ENCODE assay signal across 8 mouse cellular contexts in the genomic region with DNA sequence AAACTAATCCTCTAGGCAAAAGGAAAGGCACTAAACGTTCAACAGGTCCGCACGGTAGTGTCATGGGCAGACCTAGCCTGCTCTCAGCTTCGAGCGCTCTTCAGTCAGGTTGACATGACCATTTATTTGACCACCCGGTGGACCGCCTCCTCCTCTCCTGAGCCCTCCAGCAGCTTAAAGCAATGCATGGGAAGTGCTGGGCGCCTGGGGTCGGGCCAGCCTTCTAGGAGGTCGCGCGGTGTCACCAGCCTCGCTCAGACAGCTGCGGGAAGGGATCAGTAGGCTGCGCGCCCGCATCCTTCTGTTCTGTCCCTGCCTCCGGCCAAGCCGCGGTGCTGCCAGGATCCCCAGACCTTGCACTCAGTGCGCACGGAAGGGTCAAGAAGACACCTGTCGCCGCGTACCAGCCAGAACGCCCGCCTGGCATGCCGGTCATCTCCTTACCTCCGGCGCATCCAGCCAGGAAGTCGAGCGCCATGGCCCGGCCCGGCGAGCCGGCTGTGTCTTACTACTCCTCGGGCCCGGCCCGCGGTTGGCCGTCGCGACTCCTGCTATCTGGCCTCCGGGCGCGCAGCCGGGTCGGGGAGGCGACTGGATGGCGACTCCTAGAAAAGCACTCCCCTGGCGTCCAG. TPM values are rescaled to one million over a fixed set of nuclear protein-coding genes. Genes with fewer than 3 reads are reported as not detected.
DNase-seq lines count a peak whose midpoint lies in the region; ATAC-seq and TF ChIP-seq lines count a peak whose summit lies in the region.

No protein-coding gene starts in this region.

- H3K9me3 ChIP-seq in lung, embryonic 15.5 days: no peaks in the 10 kb centered on the region
- H3K9me3 ChIP-seq in embryonic facial prominence, embryonic 12.5 days: no peaks in the 10 kb centered on the region
- no peaks in the 10 kb centered on the region for H3K9me3 ChIP-seq in hindbrain, postnatal 0 days (ENCODE audit: low read length)
- no peaks in the 10 kb centered on the region for H3K9me3 ChIP-seq in midbrain, postnatal 0 days (ENCODE audit: low read length)

- peak overlapping the region; percentile 62 for H3K9ac ChIP-seq in lung, embryonic 15.5 days
- H3K9ac ChIP-seq in embryonic facial prominence, embryonic 12.5 days: peak overlapping the region; percentile 76
- peak overlapping the region; percentile 73 for H3K9ac ChIP-seq in hindbrain, postnatal 0 days (replicated peaks; ENCODE audit: low read length)
- H3K9ac ChIP-seq in midbrain, postnatal 0 days (replicated peaks; ENCODE audit: low read length, poor library complexity, severe bottlenecking): peak overlapping the region; percentile 72

- no peak for DNase-seq in lung, postnatal 14 days
- peak; percentile 23 for DNase-seq in hindbrain, postnatal 0 days (ENCODE audit: low spot score)
- no peak for DNase-seq in midbrain, postnatal 0 days (ENCODE audit: low spot score)
- DNase-seq in adrenal gland, postnatal 36 days: no peak
- no peak for DNase-seq in layer of hippocampus, adult 9-10 months (ENCODE audit: low spot score)

- peak; percentile 7; the same call in 1 of the 2 replicates for ATAC-seq in lung, embryonic 15.5 days (ENCODE audit: borderline replicate concordance, extremely low read depth, low FRiP score, low TSS enrichment)
- ATAC-seq in embryonic facial prominence, embryonic 12.5 days (ENCODE audit: insufficient number of reproducible peaks, insufficient read depth, low FRiP score, low TSS enrichment): peak; percentile 0; the same call in 1 of the 2 replicates
- peak; percentile 36 for ATAC-seq in hindbrain, postnatal 0 days
- ATAC-seq in midbrain, postnatal 0 days (ENCODE audit: low FRiP score): peak; percentile 25
- no peak for ATAC-seq in megakaryocyte progenitor cell, adult 5-6 weeks (replicated peaks; ENCODE audit: poor library complexity)

- H3K4me3 ChIP-seq in lung, embryonic 15.5 days: peak overlapping the region; percentile 76
- H3K4me3 ChIP-seq in embryonic facial prominence, embryonic 12.5 days: peak overlapping the region; percentile 71
- peak overlapping the region; percentile 60 for H3K4me3 ChIP-seq in hindbrain, postnatal 0 days (ENCODE audit: low read length)
- peak overlapping the region; percentile 69 for H3K4me3 ChIP-seq in midbrain, postnatal 0 days (ENCODE audit: low read depth, low read length)

- no peak for TF ChIP-seq CTCF in hindbrain, postnatal 0 days (IDR thresholded peaks at IDR 0.05; ENCODE audit: low read depth)
- TF ChIP-seq CTCF in midbrain, postnatal 0 days (IDR thresholded peaks at IDR 0.05): no peak

- H3K4me2 ChIP-seq in lung, embryonic 15.5 days: peak overlapping the region; percentile 94
- H3K4me2 ChIP-seq in embryonic facial prominence, embryonic 12.5 days (replicated peaks): peak overlapping the region; percentile 96
- H3K4me2 ChIP-seq in hindbrain, postnatal 0 days (ENCODE audit: low read depth, low read length): peak overlapping the region; percentile 84
- H3K4me2 ChIP-seq in midbrain, postnatal 0 days (ENCODE audit: low read depth, low read length, poor library complexity, severe bottlenecking): peak overlapping the region; percentile 71

- H3K27ac ChIP-seq in lung, embryonic 15.5 days: peak overlapping the region; percentile 40; the same call in 1 of the 2 replicates
- H3K27ac ChIP-seq in embryonic facial prominence, embryonic 12.5 days: no peak overlapping the region
- H3K27ac ChIP-seq in hindbrain, postnatal 0 days: peak overlapping the region; percentile 74; the same call in 1 of the 2 replicates
- H3K27ac ChIP-seq in midbrain, postnatal 0 days (ENCODE audit: low read depth, low read length): peak overlapping the region; percentile 43; the same call in 1 of the 2 replicates

- no peaks in the 10 kb centered on the region for H3K27me3 ChIP-seq in lung, embryonic 15.5 days
- no peaks in the 10 kb centered on the region for H3K27me3 ChIP-seq in embryonic facial prominence, embryonic 12.5 days
- no peaks in the 10 kb centered on the region for H3K27me3 ChIP-seq in hindbrain, postnatal 0 days (ENCODE audit: insufficient read depth, low read length)
- no peaks in the 10 kb centered on the region for H3K27me3 ChIP-seq in midbrain, postnatal 0 days (ENCODE audit: insufficient read depth, low read length)

- WGBS in lung, embryonic 15.5 days: 1% methylated on average over 51 of the region's 51 CpGs
- WGBS in embryonic facial prominence, embryonic 12.5 days: 2% methylated on average over 51 of the region's 51 CpGs
- WGBS in hindbrain, postnatal 0 days: 2% methylated on average over 51 of the region's 51 CpGs
- 3% methylated on average over 51 of the region's 51 CpGs for WGBS in midbrain, postnatal 0 days

- H3K4me1 ChIP-seq in lung, embryonic 15.5 days: peaks cover 52% of the 10 kb centered on the region
- H3K4me1 ChIP-seq in embryonic facial prominence, embryonic 12.5 days: peaks cover 34% of the 10 kb centered on the region
- peaks cover 44% of the 10 kb centered on the region for H3K4me1 ChIP-seq in hindbrain, postnatal 0 days (ENCODE audit: insufficient read depth, low read length)
- H3K4me1 ChIP-seq in midbrain, postnatal 0 days (ENCODE audit: insufficient read depth, low read length): peaks cover 24% of the 10 kb centered on the region

- H3K36me3 ChIP-seq in lung, embryonic 15.5 days: 0 out of 2 replicates have a peak, but pooled peaks cover 3% of the 10 kb centered on the region
- H3K36me3 ChIP-seq in embryonic facial prominence, embryonic 12.5 days: peaks cover 9% of the 10 kb centered on the region; the same call in 1 of the 2 replicates
- no peaks in the 10 kb centered on the region for H3K36me3 ChIP-seq in hindbrain, postnatal 0 days (ENCODE audit: insufficient read depth, low read length)
- H3K36me3 ChIP-seq in midbrain, postnatal 0 days (ENCODE audit: insufficient read depth, low read length): no peaks in the 10 kb centered on the region; the same call in 1 of the 2 replicates

RNA-seq across cellular contexts. Expression of a gene that starts 0.4 kb away (rescaled TPM):
- 8.0 and 8.6 TPM in 2 replicates for polyA plus RNA-seq in lung, embryonic 15.5 days (2015; fragmentation: Nextera tagmentation; extraction: Ambion mirVana)
- polyA plus RNA-seq in embryonic facial prominence, embryonic 12.5 days (2016; fragmentation: Nextera tagmentation; extraction: Ambion mirVana): 16.9 and 19.4 TPM in 2 replicates
- 15.5 and 18.0 TPM in 2 replicates for total RNA-seq in hindbrain, postnatal 0 days (2014; rRNA removed)
- 13.0 and 14.4 TPM in 2 replicates for polyA plus RNA-seq in hindbrain, postnatal 0 days (2015; fragmentation: Nextera tagmentation; extraction: Ambion mirVana)
- 20.1 and 21.8 TPM in 2 replicates for total RNA-seq in midbrain, postnatal 0 days (2014; rRNA removed)
- 14.6 and 15.6 TPM in 2 replicates for polyA plus RNA-seq in midbrain, postnatal 0 days (2015; fragmentation: Nextera tagmentation; extraction: Ambion mirVana)
- total RNA-seq in adrenal gland, postnatal 36 days (2021): 10 to 100 TPM; 13.6 to 19.5 TPM
- 1.3 and 1.8 TPM in 2 replicates for total RNA-seq in megakaryocyte progenitor cell, adult 5-6 weeks (2015)
- total RNA-seq in megakaryocyte progenitor cell, adult 5-6 weeks (2017): 0.71 and 1.8 TPM in 2 replicates

RNA-seq across cellular contexts. Expression of a gene that starts 0.5 kb away (rescaled TPM):
- 9.7 and 10.1 TPM in 2 replicates for polyA plus RNA-seq in lung, embryonic 15.5 days (2015; fragmentation: Nextera tagmentation; extraction: Ambion mirVana)
- polyA plus RNA-seq in embryonic facial prominence, embryonic 12.5 days (2016; fragmentation: Nextera tagmentation; extraction: Ambion mirVana): 16.0 and 16.8 TPM in 2 replicates
- total RNA-seq in hindbrain, postnatal 0 days (2014; rRNA removed): 4.0 and 13.7 TPM in 2 replicates
- 5.9 and 6.7 TPM in 2 replicates for polyA plus RNA-seq in hindbrain, postnatal 0 days (2015; fragmentation: Nextera tagmentation; extraction: Ambion mirVana)
- 8.6 and 13.2 TPM in 2 replicates for total RNA-seq in midbrain, postnatal 0 days (2014; rRNA removed)
- 5.7 and 5.9 TPM in 2 replicates for polyA plus RNA-seq in midbrain, postnatal 0 days (2015; fragmentation: Nextera tagmentation; extraction: Ambion mirVana)
- total RNA-seq in adrenal gland, postnatal 36 days (2021): 10 to 100 TPM; 11.2 to 13.5 TPM
- 3.0 and 4.5 TPM in 2 replicates for total RNA-seq in megakaryocyte progenitor cell, adult 5-6 weeks (2015)
- 5.1 and 5.4 TPM in 2 replicates for total RNA-seq in megakaryocyte progenitor cell, adult 5-6 weeks (2017)

RNA-seq across cellular contexts. Expression of a gene that starts 42.6 kb away (rescaled TPM):
- 19.3 and 21.6 TPM in 2 replicates for polyA plus RNA-seq in lung, embryonic 15.5 days (2015; fragmentation: Nextera tagmentation; extraction: Ambion mirVana)
- polyA plus RNA-seq in embryonic facial prominence, embryonic 12.5 days (2016; fragmentation: Nextera tagmentation; extraction: Ambion mirVana): 20.8 and 23.2 TPM in 2 replicates
- 29.6 and 30.2 TPM in 2 replicates for total RNA-seq in hindbrain, postnatal 0 days (2014; rRNA removed)
- polyA plus RNA-seq in hindbrain, postnatal 0 days (2015; fragmentation: Nextera tagmentation; extraction: Ambion mirVana): 7.9 and 8.2 TPM in 2 replicates
- total RNA-seq in midbrain, postnatal 0 days (2014; rRNA removed): 35.4 and 38.3 TPM in 2 replicates
- polyA plus RNA-seq in midbrain, postnatal 0 days (2015; fragmentation: Nextera tagmentation; extraction: Ambion mirVana): 7.4 and 9.2 TPM in 2 replicates
- 10 to 100 TPM; 69.4 to 84.1 TPM for total RNA-seq in adrenal gland, postnatal 36 days (2021)
- total RNA-seq in megakaryocyte progenitor cell, adult 5-6 weeks (2015): 79.4 and 90.2 TPM in 2 replicates
- 44.6 and 51.8 TPM in 2 replicates for total RNA-seq in megakaryocyte progenitor cell, adult 5-6 weeks (2017)

RNA-seq across cellular contexts. Expression of a gene that starts 58.1 kb away (rescaled TPM):
- 9.8 and 9.9 TPM in 2 replicates for polyA plus RNA-seq in lung, embryonic 15.5 days (2015; fragmentation: Nextera tagmentation; extraction: Ambion mirVana)
- 9.3 and 12.9 TPM in 2 replicates for polyA plus RNA-seq in embryonic facial prominence, embryonic 12.5 days (2016; fragmentation: Nextera tagmentation; extraction: Ambion mirVana)
- total RNA-seq in hindbrain, postnatal 0 days (2014; rRNA removed): 5.8 and 7.4 TPM in 2 replicates
- 4.7 and 5.4 TPM in 2 replicates for polyA plus RNA-seq in hindbrain, postnatal 0 days (2015; fragmentation: Nextera tagmentation; extraction: Ambion mirVana)
- total RNA-seq in midbrain, postnatal 0 days (2014; rRNA removed): 5.2 and 6.5 TPM in 2 replicates
- 5.1 and 6.1 TPM in 2 replicates for polyA plus RNA-seq in midbrain, postnatal 0 days (2015; fragmentation: Nextera tagmentation; extraction: Ambion mirVana)
- 1 to 10 TPM; 5.8 to 8.1 TPM for total RNA-seq in adrenal gland, postnatal 36 days (2021)
- total RNA-seq in megakaryocyte progenitor cell, adult 5-6 weeks (2015): 2.1 and 3.0 TPM in 2 replicates
- 3.9 and 4.7 TPM in 2 replicates for total RNA-seq in megakaryocyte progenitor cell, adult 5-6 weeks (2017)

RNA-seq across cellular contexts. Expression of a gene that starts 58.6 kb away (rescaled TPM):
- 80.8 and 84.0 TPM in 2 replicates for polyA plus RNA-seq in lung, embryonic 15.5 days (2015; fragmentation: Nextera tagmentation; extraction: Ambion mirVana)
- polyA plus RNA-seq in embryonic facial prominence, embryonic 12.5 days (2016; fragmentation: Nextera tagmentation; extraction: Ambion mirVana): 97.5 and 98.1 TPM in 2 replicates
- total RNA-seq in hindbrain, postnatal 0 days (2014; rRNA removed): 114 and 123 TPM in 2 replicates
- 92.4 and 95.4 TPM in 2 replicates for polyA plus RNA-seq in hindbrain, postnatal 0 days (2015; fragmentation: Nextera tagmentation; extraction: Ambion mirVana)
- total RNA-seq in midbrain, postnatal 0 days (2014; rRNA removed): 108 and 142 TPM in 2 replicates
- 97.3 and 99.1 TPM in 2 replicates for polyA plus RNA-seq in midbrain, postnatal 0 days (2015; fragmentation: Nextera tagmentation; extraction: Ambion mirVana)
- total RNA-seq in adrenal gland, postnatal 36 days (2021): 10 to 100 TPM; 59.0 to 63.1 TPM
- 25.1 and 32.0 TPM in 2 replicates for total RNA-seq in megakaryocyte progenitor cell, adult 5-6 weeks (2015)
- 53.3 and 59.3 TPM in 2 replicates for total RNA-seq in megakaryocyte progenitor cell, adult 5-6 weeks (2017)
